Mouse (Mus musculus) thymus, adult 2 months (tissue): ENCODE measurements around the gene Mrps10.
"Not testable (repeated sequence)": the region's sequence is repeated elsewhere in the genome, so short reads cannot be mapped to it uniquely, and the experiment has no call there.

Experiments
- CTCF ChIP-seq: fragments of 200-500 bp; IDR thresholded peaks from 2 replicates; pipeline ENCODE4 v1.5.1; 2012; ENCODE audit warnings: mild to moderate bottlenecking, control low read depth, low read length, moderate library complexity, borderline replicate concordance; ENCODE audit not compliant: control insufficient read depth, poor library complexity, insufficient read depth; ENCODE audit errors: extremely low read depth
- POLR2A ChIP-seq: fragments of 200-500 bp; IDR thresholded peaks from 2 replicates; pipeline ENCODE4 v1.6.1; 2012; ENCODE audit warnings: mild to moderate bottlenecking, low read length, control low read depth, moderate library complexity; ENCODE audit not compliant: control insufficient read depth, poor library complexity, insufficient read depth; ENCODE audit errors: extremely low read depth

GRCm38 (mm10) chr17:47409897-47410861 lies 41.5 kb downstream of the Mrps10 start:
- not testable (repeated sequence) for TF ChIP-seq CTCF, POLR2A
